Mouse (Mus musculus): ENCODE measurements around the gene Olfr1135.

DNA sequence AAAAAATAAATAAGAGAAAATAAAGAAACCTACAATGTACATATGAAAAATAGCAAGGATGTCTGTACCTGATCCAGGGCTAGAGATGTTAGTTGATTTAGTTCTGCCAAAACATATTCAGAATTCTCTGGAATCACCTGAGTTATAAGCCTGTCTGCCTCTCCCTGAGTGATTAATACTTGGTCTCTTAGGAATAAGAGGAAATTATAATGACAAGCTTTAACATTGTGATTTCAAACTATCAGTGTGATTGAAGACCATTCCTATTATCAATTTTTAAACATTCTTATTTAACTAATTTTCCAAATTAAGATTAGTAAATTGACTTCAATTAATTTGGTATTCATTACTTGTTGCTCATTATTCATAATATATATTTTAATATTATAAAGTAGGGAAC lies 26.2 kb downstream of the Olfr1135 start, which contains the start of gene Olfr1133:
- no peak for TF ChIP-seq CTCF (conservative IDR thresholded peaks at IDR 0.05; ENCODE audit: low read length)
- no peak for TF ChIP-seq NANOG (IDR thresholded peaks at IDR 0.05; ENCODE audit: borderline replicate concordance, low read length)
- TF ChIP-seq POU5F1 (IDR thresholded peaks at IDR 0.05; ENCODE audit: borderline replicate concordance, low read length) = no peak
